Mouse (Mus musculus): ENCODE data around the gene Inppl1.

The Inppl1 gene

GRCm38 (mm10) chr7:101772687-101773086, 65.3 kb downstream of the Inppl1 start:
- ATAC-seq (ENCODE audit: insufficient number of reproducible peaks, low FRiP score, low TSS enrichment): no peak

Measured in cerebellum, adult (tissue).